Mouse (Mus musculus) kidney, adult 8-10 months (tissue): Measurements from ENCODE around the gene Adcy4.
A peak's percentile ranks its signal among the peaks of the same experiment; 100 is the strongest.

Source experiments
- DNase-seq, 2 experiments: peaks; one replicate each; pipeline ENCODE4 v3.0.0; 2022

The Adcy4 gene

DNA sequence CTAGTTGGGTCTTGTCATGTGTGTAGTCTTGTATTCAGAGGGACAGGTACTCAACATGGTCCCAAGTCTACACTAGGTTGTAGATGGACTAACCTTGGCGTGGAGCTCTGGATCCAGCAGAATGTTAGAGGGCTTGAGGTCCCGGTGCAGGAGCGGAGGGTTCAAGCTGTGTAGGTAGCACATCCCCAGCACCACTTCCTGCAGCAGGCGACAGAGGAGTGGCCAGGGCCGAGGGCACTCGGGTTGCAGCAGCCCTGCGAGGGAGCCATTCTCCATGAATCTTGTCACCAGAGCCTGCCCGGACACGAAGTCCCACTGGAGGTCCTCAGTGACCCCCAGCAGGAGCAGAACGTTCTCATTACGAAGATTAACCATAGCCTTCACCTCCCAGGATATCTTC lies 3.8 kb upstream of the Adcy4 start:
- no peak for DNase-seq

DNA sequence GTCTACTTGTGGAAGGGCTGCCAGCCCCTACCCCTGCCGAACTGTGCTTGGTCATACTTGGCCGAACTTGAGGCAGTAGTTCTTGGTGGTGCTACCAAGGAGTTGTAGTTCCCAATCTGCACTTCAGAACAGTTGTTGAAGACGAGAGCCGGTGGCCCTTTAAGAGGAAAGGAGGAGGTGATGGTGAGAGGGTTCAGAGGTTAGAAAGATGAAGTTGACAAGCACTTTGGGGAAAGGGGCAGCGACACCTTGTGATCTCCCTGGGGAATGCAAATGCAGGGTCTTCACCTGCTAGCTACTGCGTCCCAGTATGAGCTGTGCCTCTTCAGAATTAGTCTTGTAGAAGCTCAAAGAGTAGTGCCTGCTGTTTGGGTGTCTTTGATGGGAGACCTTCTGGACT lies 1.3 kb upstream of the Adcy4 start:
- DNase-seq: no peak

DNA sequence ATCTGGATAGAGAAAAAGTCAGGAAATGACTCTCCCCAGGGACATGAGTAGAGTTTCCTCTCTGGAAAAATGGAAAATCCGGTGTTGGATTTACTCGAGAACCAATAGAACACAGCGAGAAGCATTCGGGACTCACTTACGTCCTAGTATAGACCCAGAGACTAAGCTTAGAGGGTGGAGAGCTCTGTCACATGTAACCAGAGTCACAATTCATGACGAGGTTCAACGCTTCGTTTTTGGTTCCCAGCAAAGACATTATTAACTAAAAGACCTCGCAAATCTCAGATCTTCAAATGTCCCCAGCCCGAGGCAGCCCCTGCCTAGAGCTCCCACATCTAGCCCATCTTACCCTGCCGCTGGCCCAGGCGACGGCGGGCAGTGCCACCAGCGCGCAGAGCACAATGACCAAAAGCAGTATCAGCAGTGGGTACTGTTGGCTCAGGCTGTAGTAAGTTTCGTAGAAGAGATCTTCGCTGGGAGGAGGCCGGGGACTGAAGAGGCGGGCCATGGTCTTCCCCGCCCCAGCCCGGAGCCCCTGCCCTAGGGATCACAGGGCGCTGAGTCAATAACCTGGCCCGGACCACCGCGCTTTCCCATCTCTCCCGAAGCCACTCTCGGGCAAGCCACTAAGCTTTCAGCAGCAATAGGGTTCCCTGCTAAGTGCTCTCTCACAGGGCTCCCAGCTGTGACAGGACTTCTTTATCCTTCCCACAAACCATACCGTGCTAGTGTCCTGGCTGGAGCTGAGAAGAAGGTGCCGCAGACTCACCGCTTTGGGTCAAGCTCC lies 531 bp downstream of the Adcy4 start:
- DNase-seq: peak in 1 of 2 experiments; percentile 64

DNA sequence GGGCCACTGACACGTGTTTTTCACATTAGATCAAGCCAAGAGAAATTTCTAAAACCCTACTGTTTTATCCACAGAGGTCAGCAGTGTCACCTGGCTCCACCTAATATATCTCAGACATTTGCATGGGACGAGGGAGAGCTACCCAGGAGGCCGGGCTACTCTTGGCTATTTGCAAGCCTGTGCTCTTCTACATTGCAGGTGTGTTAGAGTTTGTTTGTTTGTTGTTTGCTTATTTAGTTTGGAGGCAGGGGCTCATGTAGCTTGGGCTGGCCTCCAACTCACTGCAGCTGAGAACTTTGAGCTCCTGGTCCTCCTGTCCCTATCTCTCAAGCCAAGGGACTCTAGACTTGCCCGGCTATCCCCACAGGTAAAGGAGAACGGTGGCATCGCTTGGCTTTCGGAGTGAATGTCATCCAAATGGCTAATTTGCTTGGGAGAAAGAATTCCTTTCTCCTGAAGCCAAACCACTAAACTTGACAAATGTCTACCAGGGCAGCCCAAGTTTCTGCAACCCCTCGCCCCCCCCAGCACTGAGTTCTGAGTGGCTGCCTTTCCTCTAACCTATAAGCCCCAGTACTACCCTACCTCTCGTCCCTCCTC lies 1.4 kb downstream of the Adcy4 start:
- no peak for DNase-seq

DNA sequence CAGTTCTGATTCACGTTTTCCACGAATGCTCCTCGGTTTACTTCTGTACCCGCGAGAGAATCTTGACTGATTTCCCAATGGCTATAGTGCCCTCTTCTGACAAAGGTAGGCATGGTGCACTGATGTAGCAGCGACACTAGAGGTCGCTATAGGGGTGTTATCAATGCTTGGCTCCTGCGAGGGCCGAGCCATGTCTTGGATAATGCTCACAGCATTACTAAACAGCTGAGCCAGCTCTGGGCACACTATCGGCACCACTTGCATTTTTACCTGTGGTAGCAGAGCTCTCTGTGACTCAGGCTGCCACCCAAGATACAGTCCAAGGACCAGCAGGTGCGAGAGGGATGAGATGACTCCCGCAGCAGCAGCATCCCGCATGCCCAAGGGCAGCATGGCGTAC lies 2.6 kb downstream of the Adcy4 start:
- DNase-seq: peak; percentile 62 to 73

DNA sequence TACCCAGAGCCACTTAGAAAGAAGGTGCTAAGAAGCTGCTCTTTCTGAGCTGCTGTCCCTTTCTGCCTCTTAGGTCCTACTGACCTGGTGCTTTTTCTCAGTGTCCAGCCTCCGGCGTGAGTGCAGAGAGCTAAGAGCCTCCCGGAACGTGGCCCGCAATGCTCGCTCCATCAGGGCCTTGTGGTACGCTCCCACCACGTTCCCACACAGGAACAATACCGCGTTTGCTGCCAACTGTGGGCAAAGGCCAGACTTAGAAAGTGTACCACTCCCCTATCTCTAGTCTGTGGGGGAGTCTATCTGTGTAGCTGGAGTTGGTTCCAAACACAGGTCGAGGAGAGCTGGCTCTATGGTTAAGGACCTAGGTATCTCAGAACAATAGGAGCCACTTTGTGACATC lies 3.2 kb downstream of the Adcy4 start:
- DNase-seq: no peak

DNA sequence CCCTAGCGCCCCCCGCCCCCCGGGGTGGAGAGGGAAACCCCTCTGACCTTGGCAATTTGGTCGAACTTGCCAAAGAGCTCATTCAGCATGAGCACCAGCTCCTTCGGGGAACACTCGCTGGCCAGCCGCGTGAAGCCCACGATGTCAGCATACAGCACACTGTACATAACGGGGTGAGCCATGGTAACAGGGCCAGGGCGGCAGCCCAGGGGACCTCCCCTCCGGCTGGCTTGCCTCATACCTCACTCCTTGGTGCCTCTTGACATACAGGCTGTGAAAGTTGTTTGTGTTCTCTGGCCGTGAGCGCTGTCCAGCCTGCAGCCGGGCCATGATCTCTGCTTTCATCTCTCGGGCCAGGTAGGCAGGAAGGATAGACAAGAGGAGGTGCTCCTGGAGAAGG lies 4.2 kb downstream of the Adcy4 start:
- DNase-seq: no peak

DNA sequence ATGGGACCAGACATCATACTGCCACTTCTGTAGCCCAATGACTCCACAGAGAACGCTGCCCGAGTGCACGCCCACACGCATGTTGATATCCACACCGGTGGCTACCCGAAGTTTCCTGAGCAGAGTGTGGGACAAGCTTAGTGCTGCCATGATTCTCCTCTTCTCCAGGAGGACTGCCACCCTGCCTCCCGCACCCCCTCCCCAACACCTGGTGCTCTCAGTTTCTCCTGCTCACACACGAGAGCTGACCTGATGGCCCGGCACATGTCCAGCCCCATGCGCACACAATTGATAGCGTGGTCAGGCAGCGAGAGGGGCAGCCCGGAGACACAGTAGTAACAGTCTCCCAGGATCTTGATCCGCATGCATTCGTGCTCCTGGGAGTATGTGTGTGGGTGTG lies 5.2 kb downstream of the Adcy4 start:
- no peak for DNase-seq

DNA sequence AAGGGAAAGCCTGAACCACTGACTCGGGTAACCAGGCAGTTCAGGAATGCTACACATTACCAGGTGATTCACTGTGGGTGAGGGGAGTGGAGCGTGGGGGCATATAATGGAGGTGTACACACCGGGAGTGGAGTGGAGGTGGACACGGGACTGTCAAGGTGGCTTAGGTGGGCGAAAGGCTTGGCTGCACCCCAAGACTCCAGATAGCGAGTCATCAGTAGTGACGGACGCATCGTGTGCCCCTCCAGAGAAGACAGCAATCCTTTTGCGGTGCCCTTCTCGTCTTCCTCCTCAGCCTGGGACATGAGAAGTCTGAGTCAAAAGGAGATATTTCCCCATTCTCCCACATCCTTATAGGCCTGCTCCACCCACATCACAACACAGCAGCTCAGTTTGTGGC lies 6.1 kb downstream of the Adcy4 start:
- no peak for DNase-seq

DNA sequence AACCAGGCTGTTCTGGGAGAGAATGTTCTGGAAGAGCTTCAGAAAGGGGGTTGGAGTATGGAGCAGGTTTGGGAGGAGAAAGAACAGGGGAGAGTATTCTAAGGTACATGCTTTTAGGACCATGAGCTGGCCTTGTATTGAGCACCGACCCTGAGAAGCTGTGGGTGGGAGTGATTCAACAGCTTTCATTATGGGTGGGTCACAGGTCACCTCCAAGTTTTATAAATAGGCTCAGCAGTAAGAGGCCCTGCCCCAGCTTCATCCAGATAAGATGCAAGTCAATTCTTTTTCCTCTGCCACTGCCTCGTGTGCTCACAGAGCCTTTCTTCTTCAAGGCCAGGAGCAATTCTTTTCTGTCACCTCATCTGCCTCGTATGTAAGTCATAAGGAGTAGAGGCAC lies 6.7 kb downstream of the Adcy4 start:
- DNase-seq: no peak

DNA sequence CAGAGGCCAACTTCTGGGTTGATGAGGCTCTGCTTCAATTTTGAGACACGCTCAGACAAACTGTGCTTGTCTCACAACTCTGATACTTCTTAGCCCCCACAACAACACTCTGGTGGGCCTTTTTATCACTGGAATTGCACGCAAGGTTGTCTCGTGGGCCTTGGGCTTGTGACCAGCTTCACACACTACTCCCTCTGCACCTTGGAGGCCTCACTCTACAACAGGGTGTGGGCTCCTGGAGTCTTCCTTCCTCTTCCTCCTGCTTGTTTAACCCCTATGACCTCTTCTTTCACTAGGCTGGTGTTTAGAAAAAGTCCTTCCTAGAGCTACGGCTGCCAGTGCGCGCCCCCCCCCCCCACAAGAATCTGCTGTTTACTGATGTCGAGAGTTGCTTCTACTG lies 7.2 kb downstream of the Adcy4 start:
- DNase-seq: no peak

DNA sequence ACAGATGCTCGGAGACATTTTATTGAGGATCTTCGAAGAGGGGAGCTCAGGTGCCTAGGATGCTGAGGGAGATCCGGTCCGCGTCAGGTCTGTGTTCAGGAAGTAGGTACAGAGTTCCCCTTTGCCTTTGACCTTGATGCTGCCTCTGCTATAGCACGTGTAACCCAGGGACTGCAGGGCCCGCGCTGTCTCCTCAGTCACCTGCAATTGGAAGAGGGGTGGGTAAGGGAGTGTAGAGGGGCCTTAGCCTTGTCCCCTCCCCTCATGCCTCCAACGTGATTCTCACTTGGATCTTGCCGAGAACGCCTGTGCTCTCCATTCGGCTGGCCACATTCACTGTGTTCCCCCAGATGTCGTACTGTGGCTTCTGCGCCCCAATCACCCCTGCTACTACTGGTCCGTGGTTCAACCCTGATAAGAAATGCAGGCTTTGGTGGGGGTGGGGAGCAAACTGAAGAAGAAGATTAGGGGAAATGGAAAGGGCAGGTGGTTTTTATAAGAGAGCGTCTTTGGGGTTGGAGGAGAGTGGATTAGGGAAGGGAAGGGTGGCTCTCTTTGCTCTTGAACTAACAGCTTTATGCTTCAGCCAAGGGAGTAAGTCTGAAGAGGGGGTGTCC lies 14.7 kb downstream of the Adcy4 start:
- no peak for DNase-seq

DNA sequence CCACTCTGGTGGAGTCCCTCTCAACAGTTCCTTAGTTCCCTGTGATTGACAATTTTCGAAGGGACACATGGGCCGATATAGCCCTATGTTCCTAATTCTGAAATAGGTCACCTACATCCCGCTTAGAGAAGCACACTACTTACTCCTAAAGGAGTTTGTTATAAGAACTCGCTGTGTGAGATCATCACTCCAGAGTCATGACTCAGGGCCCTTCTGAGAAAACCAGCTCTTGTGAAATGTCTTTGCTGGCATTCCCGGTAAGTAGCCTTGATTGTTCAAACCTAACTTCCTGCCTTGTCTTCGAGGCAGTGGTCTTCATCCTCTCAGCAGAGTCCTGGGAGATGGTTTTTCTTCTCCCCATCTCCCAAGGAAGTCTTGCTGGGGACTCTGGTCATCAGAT lies 15.3 kb downstream of the Adcy4 start:
- no peak for DNase-seq

DNA sequence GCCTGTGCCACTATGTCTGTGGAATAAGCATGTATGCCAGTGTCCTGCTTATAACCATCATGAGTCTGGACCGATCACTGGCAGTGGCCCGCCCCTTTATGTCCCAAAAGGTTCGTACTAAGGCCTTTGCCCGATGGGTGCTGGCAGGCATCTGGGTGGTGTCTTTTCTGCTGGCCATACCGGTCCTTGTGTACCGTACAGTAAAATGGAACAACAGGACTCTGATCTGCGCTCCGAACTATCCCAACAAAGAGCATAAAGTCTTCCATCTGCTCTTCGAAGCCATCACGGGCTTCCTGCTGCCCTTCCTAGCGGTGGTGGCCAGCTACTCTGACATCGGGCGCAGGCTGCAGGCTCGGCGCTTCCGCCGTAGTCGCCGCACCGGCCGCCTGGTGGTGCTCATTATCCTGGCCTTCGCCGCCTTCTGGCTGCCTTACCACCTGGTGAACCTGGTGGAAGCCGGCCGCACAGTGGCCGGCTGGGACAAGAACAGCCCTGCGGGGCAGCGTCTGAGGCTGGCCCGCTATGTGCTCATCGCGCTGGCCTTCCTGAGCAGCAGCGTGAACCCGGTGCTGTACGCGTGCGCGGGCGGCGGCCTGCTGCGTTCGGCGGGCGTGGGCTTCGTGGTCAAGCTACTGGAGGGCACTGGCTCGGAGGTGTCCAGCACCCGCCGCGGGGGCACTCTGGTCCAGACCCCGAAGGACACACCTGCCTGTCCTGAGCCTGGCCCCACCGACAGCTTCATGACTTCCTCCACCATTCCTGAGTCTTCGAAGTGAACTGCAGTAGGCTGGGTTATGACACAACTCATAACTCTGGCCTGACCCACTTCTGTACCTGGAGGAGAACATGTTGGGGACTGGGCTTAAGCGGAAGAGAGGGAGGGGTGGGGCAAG lies 16.1 kb downstream of the Adcy4 start:
- peak; percentile 61 to 77 for DNase-seq

DNA sequence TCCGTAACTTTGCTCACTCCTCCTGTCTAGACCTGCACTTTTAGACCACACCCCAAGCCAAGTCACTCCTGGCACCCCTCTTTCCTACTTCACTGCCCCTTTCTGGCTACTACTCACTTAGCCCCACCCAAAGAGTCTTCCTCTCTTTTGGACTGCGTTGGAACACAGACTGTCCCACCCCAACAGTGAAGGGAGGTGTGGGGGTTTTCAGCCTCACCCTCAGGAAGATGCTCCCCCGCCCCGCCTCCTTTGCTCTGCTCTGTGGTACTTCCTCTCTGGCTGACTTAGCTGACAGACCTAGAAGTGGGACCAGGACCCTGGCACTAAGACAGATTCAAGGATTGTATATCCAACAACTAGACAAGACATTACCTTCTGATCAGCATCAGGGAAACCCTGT lies 18.2 kb downstream of the Adcy4 start, which contains the start of gene Ltb4r1:
Gene Ltb4r1, plus strand, starts transcription at position 267 of the 400 bp plus-strand sequence.
- no peak for DNase-seq

DNA sequence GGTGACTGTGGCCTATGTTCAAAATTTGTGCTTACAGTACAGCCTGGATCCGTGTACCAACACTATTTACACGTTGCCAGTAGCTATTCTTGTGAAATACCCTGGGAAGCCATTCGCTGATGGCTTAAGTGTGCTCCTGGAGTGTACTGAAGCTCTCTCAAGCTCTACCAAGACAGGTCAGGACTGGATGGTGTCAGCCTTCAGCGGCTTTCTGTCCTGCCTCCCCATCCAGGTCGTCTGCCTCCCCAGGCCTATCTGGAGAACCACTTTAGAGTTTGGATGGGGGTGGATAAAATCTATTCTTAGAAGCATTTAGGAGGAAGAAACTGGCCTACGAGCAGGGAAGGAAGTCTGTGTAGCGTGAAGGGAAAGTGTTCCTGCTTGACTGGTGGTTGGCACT lies 20.7 kb downstream of the Adcy4 start:
- no peak for DNase-seq

DNA sequence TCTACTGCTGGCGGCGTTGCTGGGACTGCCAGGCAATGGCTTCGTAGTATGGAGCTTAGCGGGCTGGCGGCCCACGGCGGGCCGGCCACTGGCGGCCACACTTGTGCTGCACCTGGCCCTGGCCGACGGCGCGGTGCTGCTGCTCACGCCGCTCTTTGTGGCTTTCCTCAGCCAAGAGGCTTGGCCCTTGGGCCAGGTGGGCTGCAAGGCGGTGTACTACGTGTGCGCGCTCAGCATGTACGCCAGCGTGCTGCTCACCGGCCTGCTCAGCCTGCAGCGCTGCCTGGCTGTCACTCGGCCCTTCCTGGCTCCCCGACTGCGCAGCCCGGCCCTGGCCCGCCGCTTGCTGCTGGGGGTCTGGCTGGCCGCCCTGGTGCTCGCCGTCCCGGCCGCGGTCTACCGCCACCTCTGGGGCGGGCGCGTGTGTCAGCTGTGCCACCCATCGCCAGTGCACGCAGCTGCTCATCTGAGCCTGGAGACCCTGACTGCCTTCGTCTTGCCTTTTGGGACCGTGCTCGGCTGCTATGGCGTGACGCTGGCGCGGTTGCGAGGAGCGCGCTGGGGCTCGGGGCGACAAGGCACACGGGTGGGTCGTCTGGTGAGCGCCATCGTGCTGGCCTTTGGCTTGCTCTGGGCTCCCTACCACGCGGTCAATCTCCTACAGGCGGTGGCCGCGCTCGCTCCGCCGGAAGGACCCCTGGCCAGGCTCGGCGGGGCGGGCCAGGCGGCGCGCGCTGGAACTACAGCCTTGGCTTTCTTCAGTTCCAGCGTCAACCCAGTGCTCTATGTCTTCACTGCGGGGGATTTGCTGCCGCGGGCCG lies 21.7 kb downstream of the Adcy4 start:
- peak in 1 of 2 experiments; percentile 28 for DNase-seq

DNA sequence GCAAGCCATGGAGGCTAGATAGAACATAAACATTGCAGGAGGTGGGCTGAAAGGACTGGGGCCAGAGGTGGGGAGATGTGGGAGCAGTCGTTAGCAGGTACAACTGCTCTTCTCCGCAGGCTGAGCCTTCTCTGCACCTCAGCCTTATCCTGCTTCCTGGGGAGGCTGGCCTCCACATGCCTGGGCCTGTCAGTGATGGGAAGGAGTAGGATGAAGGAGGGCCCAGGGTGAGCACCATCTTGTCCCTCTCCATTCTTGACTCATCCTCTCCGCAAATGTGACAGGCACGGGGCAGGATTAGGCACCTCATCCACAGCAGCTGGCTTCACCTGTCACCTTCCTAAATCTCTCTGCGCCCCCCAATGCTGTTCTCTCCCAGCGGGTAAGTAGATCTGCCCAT lies 22.7 kb downstream of the Adcy4 start, which contains the start of gene Ltb4r2:
Gene Ltb4r2, plus strand, starts transcription at position 266 of the 400 bp plus-strand sequence.
- no peak for DNase-seq

DNA sequence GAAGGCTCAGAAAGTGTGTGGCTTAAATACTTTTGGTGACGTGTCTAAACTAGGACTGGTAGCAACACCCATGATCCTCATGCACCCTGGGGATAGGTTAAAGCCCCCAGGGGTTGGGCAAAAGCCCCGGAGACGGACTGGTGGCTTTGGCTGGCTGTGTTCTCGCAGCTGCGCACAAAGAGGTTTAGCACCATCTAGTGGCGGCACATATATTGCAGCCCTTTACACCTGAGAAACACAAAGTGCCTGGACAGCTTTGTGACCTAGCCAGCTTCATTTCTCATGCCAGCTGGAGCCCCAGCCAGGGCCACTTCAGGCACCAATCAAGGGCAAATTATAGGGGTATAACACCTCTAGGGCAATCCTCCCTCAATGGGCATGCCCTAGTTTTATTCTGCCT lies 23.7 kb downstream of the Adcy4 start:
- peak; percentile 89 to 95 for DNase-seq

DNA sequence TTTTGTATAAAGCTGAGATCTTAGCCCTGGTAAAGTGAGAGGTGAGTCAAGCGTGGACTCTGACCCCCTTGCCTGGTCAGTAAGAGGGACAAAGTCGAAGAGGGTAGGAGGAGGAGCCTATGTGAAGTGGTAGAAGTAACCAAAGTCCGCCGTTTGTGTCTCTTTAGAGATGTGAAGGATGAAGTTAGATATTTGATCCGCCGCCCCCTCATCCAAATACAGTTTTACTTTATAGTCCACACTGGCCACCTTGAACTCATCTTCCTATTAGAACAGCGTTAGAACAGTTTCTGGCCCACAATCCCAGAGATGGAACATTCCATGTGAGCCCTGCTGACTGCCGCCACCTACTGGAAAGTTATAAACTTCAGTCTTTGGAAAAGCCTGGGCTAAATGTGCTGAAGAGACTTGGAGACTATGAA lies 25.5 kb downstream of the Adcy4 start, which contains the start of gene Cideb:
Gene Cideb, minus strand, starts transcription at position 96 of the 422 bp plus-strand sequence.
- peak; percentile 84 to 90 for DNase-seq

DNA sequence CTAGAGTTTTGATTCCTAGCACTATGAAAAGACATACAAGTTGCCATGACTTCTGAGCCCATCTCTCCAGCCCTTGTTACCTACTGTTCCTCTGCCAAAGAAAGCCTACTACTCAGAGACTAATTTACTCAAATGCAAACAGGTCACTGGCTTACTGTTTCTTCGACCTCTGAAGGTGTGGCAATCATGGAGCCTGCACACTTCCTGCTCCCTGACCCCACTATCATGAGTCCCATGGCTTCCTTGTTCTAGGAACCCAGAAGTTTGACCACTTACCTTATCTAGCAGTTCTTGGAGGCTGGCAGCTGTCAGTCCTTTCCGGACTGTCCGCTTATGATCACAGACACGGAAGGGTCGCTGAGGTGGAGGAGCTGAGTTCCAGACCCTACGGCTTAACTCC lies 26.3 kb downstream of the Adcy4 start:
- DNase-seq: no peak
